Mouse (Mus musculus): ENCODE data around the gene Clcn5. TPM values are rescaled to one million over a fixed set of nuclear protein-coding genes. Genes with fewer than 3 reads are reported as not detected.

Clcn5 gene
- polyA plus RNA-seq, 1 experiment from 2014 or later, result 11.4 TPM

GRCm38 (mm10) chrX:7288976-7289375 lies 30.2 kb downstream of the Clcn5 start:
- no peak overlapping the region for H3K27ac ChIP-seq
- H3K27me3 ChIP-seq, result no peaks in the 10 kb centered on the region

GRCm38 (mm10) chrX:7287051-7287734 lies 32.0 kb downstream of the Clcn5 start:
- WGBS, result 70% methylated on average over 2 of the region's 2 CpGs
- H3K27ac ChIP-seq, result no peak overlapping the region
- no peaks in the 10 kb centered on the region for H3K9me3 ChIP-seq (replicated peaks)
- H3K4me1 ChIP-seq (replicated peaks), result no peaks in the 10 kb centered on the region
- no peak overlapping the region for H3K4me2 ChIP-seq
- no peak overlapping the region for H3K9ac ChIP-seq
- H3K4me3 ChIP-seq, result no peak overlapping the region
- ATAC-seq (replicated peaks; ENCODE audit: insufficient number of reproducible peaks, insufficient read depth, low FRiP score, low read depth), result no peak
- no peaks in the 10 kb centered on the region for H3K36me3 ChIP-seq
- no peaks in the 10 kb centered on the region for H3K27me3 ChIP-seq

More at GRCm38 (mm10) chrX:7288976-7289375, 30.2 kb downstream of the Clcn5 start:
- Histone ChIP-seq H3K36me3 (no peaks in the 10 kb centered on the region), H3K4me2 (no peak overlapping the region), H3K9me3 (replicated peaks) (no peaks in the 10 kb centered on the region), H3K4me1 (replicated peaks) (no peaks in the 10 kb centered on the region), H3K4me3 (no peak overlapping the region), H3K9ac (no peak overlapping the region)
- 22% methylated on average over 2 of the region's 2 CpGs for WGBS
- ATAC-seq (replicated peaks; ENCODE audit: insufficient number of reproducible peaks, insufficient read depth, low FRiP score, low read depth), result no peak

DNA sequence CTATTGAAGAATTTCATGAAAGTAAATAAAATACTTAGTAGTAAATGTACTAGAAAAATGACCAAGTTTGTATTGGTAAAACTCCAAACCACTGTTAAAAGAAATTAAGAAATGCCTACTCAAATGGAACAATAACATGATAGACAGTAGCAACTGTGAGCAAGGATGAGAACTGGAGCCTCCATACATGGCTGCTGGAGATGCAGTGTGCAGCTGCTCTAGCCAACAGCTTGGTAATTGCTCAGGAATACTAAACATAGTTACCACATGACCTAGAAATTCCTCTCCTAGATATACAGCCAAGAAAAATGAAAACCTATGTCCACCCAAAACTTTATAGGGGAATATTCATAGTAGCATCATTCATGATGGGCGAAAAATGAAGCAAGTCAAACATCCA lies 36.5 kb downstream of the Clcn5 start:
- Histone ChIP-seq H3K27me3 (no peaks in the 10 kb centered on the region), H3K4me3 (no peak overlapping the region), H3K36me3 (no peaks in the 10 kb centered on the region), H3K4me1 (replicated peaks) (no peaks in the 10 kb centered on the region), H3K27ac (no peak overlapping the region), H3K9me3 (replicated peaks) (no peaks in the 10 kb centered on the region), H3K4me2 (no peak overlapping the region), H3K9ac (no peak overlapping the region)
- 67% methylated on average over 1 of the region's 1 CpGs for WGBS
- no peak for ATAC-seq (replicated peaks; ENCODE audit: insufficient number of reproducible peaks, insufficient read depth, low FRiP score, low read depth)

- no peaks in the 10 kb centered on the region for H3K4me1 ChIP-seq (replicated peaks)
- H3K9me3 ChIP-seq (replicated peaks), result no peaks in the 10 kb centered on the region
- no peak overlapping the region for H3K4me3 ChIP-seq
- no peak overlapping the region for H3K27ac ChIP-seq
- no peaks in the 10 kb centered on the region for H3K27me3 ChIP-seq
- 67% methylated on average over 5 of the region's 5 CpGs for WGBS
- H3K36me3 ChIP-seq, result no peaks in the 10 kb centered on the region
- H3K9ac ChIP-seq, result no peak overlapping the region
- no peak for ATAC-seq (replicated peaks; ENCODE audit: insufficient number of reproducible peaks, insufficient read depth, low FRiP score, low read depth)
- H3K4me2 ChIP-seq, result no peak overlapping the region
These were observed 39.4 kb downstream of the Clcn5 start for GRCm38 (mm10) chrX:7279722-7280121.

GRCm38 (mm10) chrX:7276564-7276963 lies 42.6 kb downstream of the Clcn5 start:
- Histone ChIP-seq H3K4me3 (no peak overlapping the region), H3K4me1 (replicated peaks) (no peaks in the 10 kb centered on the region), H3K9ac (no peak overlapping the region), H3K27ac (no peak overlapping the region), H3K9me3 (replicated peaks) (no peaks in the 10 kb centered on the region), H3K4me2 (no peak overlapping the region), H3K27me3 (no peaks in the 10 kb centered on the region), H3K36me3 (no peaks in the 10 kb centered on the region)
- no peak for ATAC-seq (replicated peaks; ENCODE audit: insufficient number of reproducible peaks, insufficient read depth, low FRiP score, low read depth)
- 71% methylated on average over 6 of the region's 6 CpGs for WGBS

DNA sequence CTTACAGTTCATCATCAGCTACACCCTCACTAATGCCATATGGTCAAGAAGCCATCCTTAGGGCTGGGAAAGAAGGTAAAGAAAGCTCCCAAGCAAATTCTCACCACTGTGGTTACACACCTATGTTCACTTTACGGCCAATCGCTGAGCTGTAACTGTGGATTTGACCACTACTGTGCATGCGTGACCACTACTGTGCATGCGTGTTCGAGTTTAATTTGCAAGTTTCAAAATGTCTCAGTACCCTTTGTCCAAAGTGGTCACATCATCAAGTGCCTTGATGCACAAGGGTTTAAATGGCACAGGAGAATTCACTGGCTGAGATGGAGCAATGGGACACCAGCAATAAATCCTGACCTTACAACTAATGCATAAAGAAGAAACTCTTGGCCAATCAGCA lies 58.0 kb downstream of the Clcn5 start:
- no peaks in the 10 kb centered on the region for H3K27me3 ChIP-seq
- WGBS, result 93% methylated on average over 5 of the region's 5 CpGs

GRCm38 (mm10) chrX:7260400-7261113 lies 58.6 kb downstream of the Clcn5 start:
- ATAC-seq (replicated peaks; ENCODE audit: insufficient number of reproducible peaks, insufficient read depth, low FRiP score, low read depth), result no peak
- H3K27me3 ChIP-seq, result no peaks in the 10 kb centered on the region

More for the DNA sequence above, 58.0 kb downstream of the Clcn5 start:
- Histone ChIP-seq H3K4me2 (no peak overlapping the region), H3K27ac (no peak overlapping the region), H3K36me3 (no peaks in the 10 kb centered on the region), H3K4me1 (replicated peaks) (peaks cover 4% of the 10 kb centered on the region; the same call in 1 of the 2 replicates), H3K9me3 (replicated peaks) (no peaks in the 10 kb centered on the region), H3K4me3 (no peak overlapping the region), H3K9ac (no peak overlapping the region)
- no peak for ATAC-seq (replicated peaks; ENCODE audit: insufficient number of reproducible peaks, insufficient read depth, low FRiP score, low read depth)

GRCm38 (mm10) chrX:7259718-7260117 lies 59.4 kb downstream of the Clcn5 start:
- no peaks in the 10 kb centered on the region for H3K9me3 ChIP-seq (replicated peaks)
- no peak for ATAC-seq (replicated peaks; ENCODE audit: insufficient number of reproducible peaks, insufficient read depth, low FRiP score, low read depth)
- no peaks in the 10 kb centered on the region for H3K36me3 ChIP-seq
- WGBS, result 81% methylated on average over 3 of the region's 3 CpGs
- no peaks in the 10 kb centered on the region for H3K27me3 ChIP-seq
- H3K4me2 ChIP-seq, result no peak overlapping the region
- no peak overlapping the region for H3K9ac ChIP-seq
- H3K4me1 ChIP-seq (replicated peaks), result peaks cover 5% of the 10 kb centered on the region; the same call in 1 of the 2 replicates
- H3K27ac ChIP-seq, result no peak overlapping the region
- H3K4me3 ChIP-seq, result no peak overlapping the region

More at GRCm38 (mm10) chrX:7260400-7261113, 58.6 kb downstream of the Clcn5 start:
- no peak overlapping the region for H3K27ac ChIP-seq
- peaks cover 5% of the 10 kb centered on the region; the same call in 1 of the 2 replicates for H3K4me1 ChIP-seq (replicated peaks)
- WGBS, result 68% methylated on average over 5 of the region's 5 CpGs
- H3K4me2 ChIP-seq, result no peak overlapping the region
- H3K4me3 ChIP-seq, result no peak overlapping the region
- no peak overlapping the region for H3K9ac ChIP-seq
- H3K36me3 ChIP-seq, result no peaks in the 10 kb centered on the region
- H3K9me3 ChIP-seq (replicated peaks), result no peaks in the 10 kb centered on the region

- ATAC-seq (replicated peaks; ENCODE audit: insufficient number of reproducible peaks, insufficient read depth, low FRiP score, low read depth), result no peak
- H3K27ac ChIP-seq, result no peak overlapping the region; the same call in 1 of the 2 replicates
These were observed 63.1 kb downstream of the Clcn5 start for GRCm38 (mm10) chrX:7256022-7256421.

DNA sequence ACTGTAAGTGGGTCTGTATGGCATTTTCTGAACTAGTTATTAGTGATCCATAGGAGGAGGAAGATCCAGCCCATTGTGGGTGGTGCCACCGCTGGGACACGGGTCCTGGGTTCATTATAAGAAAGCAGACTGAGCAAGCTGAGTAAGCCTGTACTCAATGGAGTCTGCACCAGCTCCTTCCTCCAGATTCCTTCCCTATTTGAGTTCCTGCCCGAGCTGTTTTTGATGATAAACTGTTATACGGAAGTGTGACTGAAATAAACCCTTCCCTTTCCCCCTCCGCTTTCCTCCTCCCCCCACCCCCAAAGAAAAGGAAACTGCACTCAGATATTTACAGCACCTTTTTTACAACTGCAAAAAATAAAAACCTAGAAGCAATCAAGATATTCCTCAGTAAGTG lies 115.1 kb downstream of the Clcn5 start:
- H3K4me1 ChIP-seq (replicated peaks), result no peaks in the 10 kb centered on the region
- no peak for ATAC-seq (replicated peaks; ENCODE audit: insufficient number of reproducible peaks, insufficient read depth, low FRiP score, low read depth)
- H3K36me3 ChIP-seq, result no peaks in the 10 kb centered on the region
- H3K27me3 ChIP-seq, result no peaks in the 10 kb centered on the region
- no peak overlapping the region for H3K4me2 ChIP-seq
- WGBS, result 51% methylated on average over 5 of the region's 5 CpGs
- no peak overlapping the region for H3K4me3 ChIP-seq
- H3K27ac ChIP-seq, result no peak overlapping the region
- H3K9ac ChIP-seq, result no peak overlapping the region
- H3K9me3 ChIP-seq (replicated peaks), result no peaks in the 10 kb centered on the region

More at GRCm38 (mm10) chrX:7256022-7256421, 63.1 kb downstream of the Clcn5 start:
- Histone ChIP-seq H3K9me3 (replicated peaks) (no peaks in the 10 kb centered on the region), H3K4me1 (replicated peaks) (peaks cover 5% of the 10 kb centered on the region; the same call in 1 of the 2 replicates), H3K4me2 (no peak overlapping the region), H3K9ac (no peak overlapping the region), H3K36me3 (no peaks in the 10 kb centered on the region), H3K27me3 (no peaks in the 10 kb centered on the region), H3K4me3 (no peak overlapping the region)
- WGBS, result 22% methylated on average over 3 of the region's 3 CpGs

DNA sequence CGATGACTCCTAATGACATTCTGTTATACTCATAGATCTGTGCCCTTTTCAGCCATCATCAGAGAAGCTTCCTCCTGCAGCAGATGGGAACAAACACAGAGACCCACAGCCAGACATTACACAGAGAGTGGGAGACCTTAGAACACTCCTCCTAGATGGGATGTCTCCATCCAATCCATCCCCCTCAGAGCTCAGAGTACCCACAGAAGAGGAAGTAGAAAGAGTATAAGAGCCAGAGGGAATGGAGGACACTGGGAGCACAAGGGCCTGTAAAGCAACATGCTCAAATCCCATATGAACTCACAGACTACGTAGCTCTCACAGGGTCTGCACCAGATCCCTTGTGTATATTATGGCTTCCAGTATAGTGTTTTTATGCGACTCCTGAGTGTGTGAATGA lies 115.6 kb downstream of the Clcn5 start:
- Histone ChIP-seq H3K27me3 (no peaks in the 10 kb centered on the region), H3K4me3 (no peak overlapping the region), H3K4me1 (replicated peaks) (no peaks in the 10 kb centered on the region), H3K27ac (no peak overlapping the region), H3K4me2 (no peak overlapping the region), H3K9ac (no peak overlapping the region), H3K36me3 (no peaks in the 10 kb centered on the region), H3K9me3 (replicated peaks) (no peaks in the 10 kb centered on the region)
- WGBS, result 79% methylated on average over 3 of the region's 3 CpGs
- no peak for ATAC-seq (replicated peaks; ENCODE audit: insufficient number of reproducible peaks, insufficient read depth, low FRiP score, low read depth)
